Mouse (Mus musculus) layer of hippocampus, postnatal 14 days (tissue): ENCODE data around the gene Izumo4. TPM values are rescaled to one million over a fixed set of nuclear protein-coding genes. Genes with fewer than 3 reads are reported as not detected.

Experiments
- DNase-seq, 2 experiments: peaks; one replicate each; pipeline ENCODE4 v3.0.0; 2021 to 2022; ENCODE audit warnings: low spot score in 2 of 2, mixed read lengths in 1 of 2
- total RNA-seq, 2 experiments: library from RNA; stranded (reverse); gene quantifications; 2 replicates each; pipeline ENCODE4 v1.2.3; 2021

Gene Izumo4
- total RNA-seq, 2 experiments from 2014 or later = 44.8 to 54.7 TPM

DNA sequence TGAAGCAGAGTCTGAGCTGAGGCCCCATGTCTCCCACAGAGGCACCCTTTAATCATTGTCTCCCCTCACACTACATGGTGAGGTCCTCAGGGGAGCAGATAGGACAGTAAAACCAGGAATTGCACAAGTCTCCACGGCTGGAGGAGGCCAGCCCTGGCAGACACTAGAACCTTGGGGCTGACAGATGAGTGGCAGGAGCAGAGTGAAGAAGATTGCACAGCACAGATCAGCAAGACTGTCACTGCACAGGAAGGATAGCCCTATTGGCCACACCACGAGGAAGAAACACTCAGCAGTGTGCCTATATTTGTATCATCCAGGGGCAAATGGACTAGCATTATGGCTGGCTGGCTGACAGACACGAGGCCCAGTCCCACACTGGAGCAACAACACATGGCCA is 8.8 kb downstream of the Izumo4 start:
- DNase-seq = no peak

DNA sequence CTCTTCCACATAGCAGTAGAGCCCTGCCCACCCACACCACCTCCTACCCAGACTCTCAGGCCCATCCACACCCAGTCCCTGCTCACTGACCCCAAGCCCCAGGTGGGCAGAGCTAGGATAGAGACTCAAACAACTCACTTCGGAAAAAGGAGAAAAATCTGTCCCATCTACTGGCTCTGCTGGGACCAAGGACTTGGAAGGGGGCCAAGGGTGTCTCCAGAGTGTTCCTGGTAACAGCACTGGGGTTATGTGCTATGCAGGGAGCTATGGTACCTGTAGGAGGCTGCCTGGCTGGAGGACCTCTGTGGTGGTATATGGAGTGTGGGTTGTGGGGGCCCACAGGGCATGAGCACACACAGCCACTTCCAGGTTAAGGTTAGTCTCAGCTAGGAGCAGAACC is 15.3 kb downstream of the Izumo4 start:
- DNase-seq = no peak

DNA sequence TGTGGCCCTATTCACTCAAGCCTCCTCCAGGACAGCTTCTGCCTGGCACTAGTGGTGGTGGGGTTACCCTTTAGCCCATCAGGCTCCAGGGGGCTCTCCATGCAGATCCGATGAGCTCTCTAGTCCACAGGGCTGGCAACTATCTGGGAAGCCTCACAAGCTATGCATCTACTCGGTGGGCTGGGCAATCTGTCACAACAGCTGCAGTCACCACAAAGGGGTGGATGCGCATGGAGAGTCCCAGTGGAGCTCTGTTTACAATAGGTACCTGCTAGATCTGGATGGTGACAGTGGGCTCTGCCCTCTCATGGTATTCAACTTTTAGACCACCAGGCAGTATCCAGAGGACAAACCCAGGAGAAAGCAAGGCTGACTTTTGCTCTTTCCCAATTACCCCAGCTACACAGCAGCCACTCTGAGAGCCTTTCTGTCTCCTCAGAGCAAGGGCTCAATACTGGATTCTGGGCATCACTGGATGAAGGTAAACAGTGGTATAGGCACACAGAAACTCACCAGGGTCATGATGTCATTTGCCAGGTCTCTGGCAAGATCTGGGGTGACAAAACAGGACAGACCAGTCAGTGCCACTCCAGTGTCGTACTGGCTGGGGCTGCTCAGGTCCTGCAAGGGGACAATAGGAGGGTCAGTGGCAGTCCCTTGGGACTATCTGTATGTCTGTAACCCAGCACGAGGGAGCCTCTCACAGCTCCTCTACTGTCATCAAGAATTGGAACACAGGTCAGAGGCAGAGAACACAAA is 25.6 kb downstream of the Izumo4 start:
- no peak for DNase-seq

DNA sequence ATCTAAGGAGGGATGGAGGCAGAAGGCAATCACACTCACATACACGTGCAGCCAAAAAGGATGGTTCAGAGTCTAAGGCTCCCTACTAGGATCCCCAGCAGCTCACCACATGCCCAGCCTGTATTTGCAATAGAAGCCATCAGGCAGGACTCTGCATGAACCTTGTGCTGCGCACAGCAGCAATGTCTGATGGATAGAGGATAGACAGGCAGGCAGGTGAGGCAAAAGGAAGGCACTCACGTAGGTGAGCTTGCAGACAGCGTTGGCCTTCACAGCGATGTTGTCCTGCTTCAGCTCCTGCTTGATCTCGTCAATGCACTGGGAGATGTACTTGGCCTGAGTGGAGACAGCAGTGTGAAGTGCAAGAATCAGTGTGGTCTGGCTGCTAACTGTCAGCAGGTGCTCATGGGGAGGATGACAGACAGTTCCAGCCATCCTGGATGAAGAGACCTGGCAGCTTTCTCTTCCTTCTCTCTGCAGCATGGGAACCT is 30.7 kb downstream of the Izumo4 start:
- no peak for DNase-seq

DNA sequence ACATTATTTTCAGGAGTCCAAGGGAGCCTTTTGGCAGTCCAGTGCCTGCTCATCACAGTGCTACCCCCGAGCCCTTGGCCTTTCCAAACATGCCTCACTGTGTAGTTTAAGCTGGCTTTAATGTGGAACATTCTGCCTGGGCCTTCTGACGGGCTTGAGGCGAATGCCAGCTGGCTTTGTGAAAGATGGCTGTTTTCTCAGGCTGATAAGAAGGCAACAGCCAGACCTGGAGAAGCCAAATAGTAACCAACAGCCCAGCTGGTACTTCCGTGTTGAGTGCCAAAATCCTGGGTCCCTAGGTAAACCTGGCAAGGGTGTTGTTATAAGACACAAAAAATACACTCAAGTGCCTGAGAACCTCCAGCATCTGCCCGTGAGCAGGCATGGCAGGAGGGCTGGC is 34.7 kb downstream of the Izumo4 start:
- no peak for DNase-seq

DNA sequence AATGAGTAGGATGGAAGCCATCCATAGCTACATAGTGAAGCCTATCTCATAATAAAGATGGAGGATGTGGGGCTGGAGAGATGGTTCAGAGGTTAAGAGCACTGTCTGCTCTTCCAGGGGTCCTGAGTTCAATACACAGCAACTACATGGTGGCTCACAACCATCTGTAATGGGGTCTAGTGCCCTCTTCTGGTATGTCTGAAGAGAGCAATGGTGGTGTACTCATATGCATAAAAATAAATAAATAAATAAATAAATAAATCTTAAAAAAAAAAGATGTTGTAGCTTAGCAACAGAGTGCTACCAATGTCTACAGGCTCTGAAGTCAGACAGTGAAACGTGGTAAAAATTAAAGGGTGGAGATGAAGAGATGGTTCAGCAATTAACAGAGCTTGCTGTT is 36.7 kb downstream of the Izumo4 start:
- DNase-seq = no peak

DNA sequence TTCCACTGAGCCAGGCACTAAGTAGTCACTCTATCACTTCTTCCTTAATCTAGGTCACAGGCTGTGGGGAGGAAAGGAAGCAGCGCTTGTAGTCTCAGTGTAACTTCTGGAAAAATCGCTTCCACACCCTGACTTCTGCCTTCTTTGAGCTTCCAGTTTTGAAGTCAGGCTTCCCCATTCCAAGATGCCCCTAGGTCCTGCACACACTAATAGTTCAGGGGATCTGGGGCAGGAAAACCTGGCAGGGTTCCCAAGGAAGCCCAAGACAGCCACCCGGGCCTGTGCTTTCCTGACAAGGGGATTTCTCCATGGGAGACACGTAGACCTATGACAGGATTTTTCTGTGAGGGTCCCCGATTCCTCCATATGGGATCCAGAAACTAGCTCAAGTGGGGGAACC is 39.2 kb downstream of the Izumo4 start:
- DNase-seq = peak; percentile 12 to 33

DNA sequence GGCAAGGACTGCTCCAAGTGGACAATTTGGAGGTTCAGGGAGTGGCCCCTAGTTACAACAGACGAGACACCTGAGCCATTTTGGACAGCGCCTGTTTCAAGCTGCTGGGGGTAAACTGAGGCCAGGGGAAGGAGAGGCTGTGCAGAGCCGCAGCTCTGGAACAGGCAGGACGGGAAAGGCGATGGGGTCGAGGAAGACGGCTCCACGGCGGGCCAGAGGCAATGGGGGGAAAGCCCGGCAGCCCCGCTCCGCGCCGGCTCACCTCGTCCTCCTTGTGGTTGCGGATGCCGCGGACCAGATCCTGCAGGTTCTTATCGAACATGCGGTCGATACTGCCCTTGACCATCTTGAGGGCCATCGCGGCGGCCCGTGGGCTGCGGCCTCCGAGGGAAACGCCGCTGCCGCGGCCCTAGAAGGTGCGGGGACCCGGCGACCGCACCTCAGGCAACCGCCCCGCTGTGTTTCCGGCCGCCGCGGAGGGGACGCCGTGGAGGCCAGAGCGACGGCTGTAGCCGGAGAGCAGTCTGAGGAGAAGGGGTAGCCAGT is 39.7 kb downstream of the Izumo4 start:
- no peak for DNase-seq

DNA sequence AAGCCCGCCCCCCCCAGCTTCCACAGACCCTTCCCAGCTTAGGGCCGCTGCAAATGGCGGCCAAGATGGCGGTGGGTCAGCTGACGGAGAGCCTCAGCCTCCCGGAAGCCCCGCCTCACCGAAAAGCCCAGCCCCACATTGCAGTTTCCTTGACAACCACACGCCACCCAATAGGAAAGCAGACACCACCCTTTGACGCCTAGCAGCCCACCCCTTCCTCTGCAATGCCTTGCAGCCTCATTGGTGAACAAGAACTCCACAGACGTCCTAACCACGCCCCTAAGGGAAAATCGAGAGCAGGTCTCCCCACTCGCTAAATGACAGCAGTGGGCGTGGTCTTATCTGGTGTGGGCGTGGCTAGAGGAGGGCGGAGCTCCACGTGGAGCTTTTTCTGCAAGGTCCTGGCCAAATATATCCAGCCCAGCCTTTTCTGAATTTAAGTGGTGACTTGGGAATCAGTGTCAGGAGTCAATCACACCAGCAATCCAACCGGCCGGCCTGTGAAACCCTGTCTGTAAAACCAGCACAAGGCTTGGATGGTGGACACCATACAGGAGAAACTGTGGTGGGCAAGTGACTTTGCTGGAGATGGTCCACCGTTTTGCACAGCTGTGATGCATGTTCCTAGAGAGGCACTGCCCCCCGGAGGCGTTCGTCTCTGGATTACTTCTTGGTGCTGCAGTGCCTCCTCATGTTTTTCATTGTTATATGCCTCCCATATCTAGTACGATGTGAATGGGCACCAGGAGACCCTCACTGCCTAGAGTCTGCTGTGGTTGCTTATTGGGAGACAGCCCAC is 40.4 kb downstream of the Izumo4 start, which contains the start of gene Ap3d1:
TSS of gene Ap3d1 (minus strand) at position 85 of the 799 bp plus-strand sequence.
- DNase-seq = peak; percentile 94 to 99

DNA sequence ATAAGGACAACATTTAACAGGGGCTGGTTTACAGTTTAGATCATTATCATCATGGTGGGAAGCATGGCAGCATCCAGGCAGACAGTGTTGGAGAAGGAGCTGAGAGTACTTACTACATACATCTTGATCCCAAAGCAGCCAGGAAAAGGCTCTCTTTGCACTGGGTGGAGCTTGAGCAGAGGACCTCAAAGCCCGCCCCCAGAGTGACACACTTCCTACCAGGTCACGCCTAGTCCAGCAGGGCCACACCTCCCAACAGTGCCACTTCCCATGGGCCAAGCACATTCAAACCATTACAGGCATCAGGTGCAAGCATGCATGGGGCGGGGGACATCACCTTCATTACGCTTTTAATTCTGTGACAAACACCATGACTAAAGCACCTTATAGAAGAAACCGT is 42.3 kb downstream of the Izumo4 start:
- DNase-seq = no peak

DNA sequence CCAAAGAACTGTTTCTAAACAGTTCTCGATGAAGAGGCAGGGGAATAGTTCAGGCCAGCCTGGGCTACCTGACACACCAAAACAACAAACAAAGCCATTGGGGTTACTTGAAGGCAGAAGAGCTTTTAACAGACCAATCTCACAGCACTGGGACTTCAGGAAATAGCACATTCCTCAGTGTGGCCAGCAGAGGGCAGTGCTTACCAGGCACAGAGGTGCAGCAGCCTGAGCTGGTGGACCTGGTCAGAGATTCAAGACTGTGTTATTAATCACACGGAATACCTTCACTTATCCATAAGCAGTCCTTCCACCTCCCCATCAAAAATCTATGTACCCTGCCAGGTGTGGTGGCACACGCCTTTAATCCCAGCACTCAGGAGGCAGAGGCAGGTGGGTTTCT is 45.4 kb downstream of the Izumo4 start:
- DNase-seq = peak; percentile 70 to 76

DNA sequence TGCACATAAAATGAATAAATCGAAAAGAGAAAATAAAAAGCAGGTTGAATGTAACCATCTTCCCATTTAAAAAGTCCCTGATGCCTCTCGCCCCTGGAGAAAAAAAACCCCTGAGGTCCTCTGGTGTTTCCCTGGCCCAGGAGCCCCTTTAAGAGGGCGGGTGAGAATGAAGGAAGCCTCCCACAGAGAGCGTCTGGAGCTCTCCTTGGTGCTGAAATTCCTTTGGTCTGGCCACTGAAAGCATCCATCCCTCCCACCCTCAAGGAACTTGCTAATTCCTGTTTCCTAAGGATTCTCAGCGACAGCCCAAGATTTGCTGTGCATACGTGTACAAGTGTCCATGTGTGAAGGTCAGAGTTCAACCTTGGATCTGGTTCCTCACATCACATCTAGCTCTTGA is 46.6 kb downstream of the Izumo4 start:
- DNase-seq = no peak

DNA sequence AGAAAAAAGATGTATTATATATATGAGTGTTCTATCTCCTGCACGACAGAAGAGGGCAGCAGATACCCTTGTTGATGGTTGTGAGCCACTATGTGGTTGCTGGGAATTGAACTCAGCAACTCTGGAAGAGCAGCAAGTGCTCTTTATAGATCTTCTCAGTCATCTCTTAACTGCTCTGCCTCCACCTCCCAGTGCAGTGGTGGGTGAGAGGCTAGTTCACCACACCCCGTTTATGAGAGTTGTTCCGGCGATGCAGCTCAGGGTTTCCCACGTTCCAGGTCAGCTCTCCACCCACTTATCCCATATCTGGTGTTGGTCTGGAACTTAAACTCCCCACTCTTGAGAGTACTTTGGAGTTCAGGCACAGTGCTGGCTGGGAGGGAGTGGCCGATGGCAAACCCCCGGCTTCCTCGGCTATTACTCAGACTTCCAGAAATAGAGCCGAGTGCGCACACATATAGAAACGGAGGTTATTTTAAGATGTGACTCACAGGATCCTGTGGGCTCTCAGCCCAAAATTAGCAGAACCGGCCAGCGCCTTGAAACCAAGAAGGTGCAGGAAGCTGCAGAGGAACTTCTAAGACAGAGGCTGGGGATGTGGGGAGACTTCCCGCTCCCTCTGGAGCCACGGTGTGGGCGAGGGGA is 49.3 kb downstream of the Izumo4 start:
- DNase-seq = no peak

DNA sequence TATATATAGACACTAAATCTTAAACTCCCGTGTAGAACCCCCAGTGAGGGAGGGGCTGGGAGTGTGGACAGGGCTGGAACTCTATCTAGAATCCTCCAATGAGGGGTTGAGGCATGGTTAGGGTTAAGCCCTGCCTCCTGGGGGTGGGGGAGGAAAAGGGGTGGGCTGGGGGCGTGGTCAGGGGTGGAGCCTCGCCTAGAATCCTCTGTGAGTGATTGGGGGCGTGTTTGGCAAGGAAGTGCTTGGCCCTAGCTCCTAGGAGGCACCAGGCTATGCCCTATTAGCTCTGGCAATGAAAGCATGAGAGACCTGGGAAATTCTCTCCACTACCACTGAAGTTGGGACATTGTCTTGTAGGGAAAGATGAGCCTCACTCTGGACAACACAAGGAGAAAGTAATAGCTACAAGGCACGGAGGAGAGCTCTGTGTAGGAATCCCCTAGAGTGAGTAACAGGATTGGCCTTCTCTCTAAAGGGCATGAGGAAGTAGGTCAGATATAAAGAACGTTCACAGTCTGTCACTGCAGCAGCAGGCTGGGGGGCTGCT is 50.2 kb downstream of the Izumo4 start:
- peak; percentile 26 to 61 for DNase-seq

DNA sequence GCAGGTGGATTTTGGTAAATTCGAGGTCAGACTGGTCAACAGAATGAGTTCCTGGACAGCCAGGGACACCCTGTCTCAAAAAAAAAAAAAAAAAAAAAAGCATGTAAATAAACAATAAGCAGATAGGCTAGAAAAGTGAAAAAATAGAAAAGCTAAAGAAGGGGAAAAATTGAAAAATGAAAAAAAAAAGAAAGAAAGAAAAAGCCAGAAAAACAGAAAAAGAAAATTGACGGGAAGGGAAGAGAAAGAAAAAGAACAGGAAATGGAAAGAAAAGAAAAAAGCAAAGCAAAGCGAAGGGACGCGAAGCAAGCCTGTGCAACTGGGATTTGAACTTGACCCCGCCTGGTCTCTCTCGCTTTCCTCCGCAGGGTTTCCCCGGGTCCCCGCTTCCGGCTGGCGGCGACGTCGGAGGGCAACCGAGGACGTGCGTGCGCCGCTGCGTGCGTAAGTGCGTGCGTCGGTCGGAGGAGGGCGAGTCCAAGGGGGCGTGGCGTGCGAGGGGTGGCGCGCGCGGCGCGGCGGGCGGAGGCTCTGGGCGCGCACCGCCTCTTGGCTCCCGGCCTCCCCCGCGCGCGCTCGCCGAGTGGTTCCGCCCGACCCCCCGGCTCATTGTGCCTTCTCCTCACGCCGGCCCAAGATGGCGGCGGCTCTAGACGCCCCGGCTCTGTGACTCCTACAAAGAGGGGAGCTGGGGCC is 52.8 kb downstream of the Izumo4 start, which contains the start of gene Dot1l:
TSS of gene Dot1l (plus strand) at position 613 of the 697 bp plus-strand sequence.
- DNase-seq = peak; percentile 96 to 98

Other genes starting within 250 kb of the Izumo4 start
- gene Onecut3, start 207.3 kb upstream of the Izumo4 start, total RNA-seq = not detected
- under 1 TPM; 0.21 TPM for gene Atp8b3, start 163.1 kb upstream of the Izumo4 start, total RNA-seq
- 10 to 100 TPM; 47.0 to 50.5 TPM for gene Rexo1, start 140.6 kb upstream of the Izumo4 start, total RNA-seq
- 10 to 100 TPM; 40.1 to 44.3 TPM for gene Klf16, start 124.9 kb upstream of the Izumo4 start, total RNA-seq
- 100 to 1,000 TPM; 189 to 197 TPM for gene Abhd17a, start 111.8 kb upstream of the Izumo4 start, total RNA-seq
- gene Scamp4, start 99.3 kb upstream of the Izumo4 start, total RNA-seq = 10 to 100 TPM; 38.5 to 40.7 TPM
- 1 to 10 TPM; 2.3 to 2.8 TPM for gene Adat3, start 99.3 kb upstream of the Izumo4 start, total RNA-seq
- 1 to 10 TPM; 2.5 to 2.8 TPM for gene Gm49322, start 96.2 kb upstream of the Izumo4 start, total RNA-seq
- gene Csnk1g2, start 79.3 kb upstream of the Izumo4 start, total RNA-seq = 100 to 1,000 TPM; 176 to 180 TPM
- gene Btbd2, start 45.1 kb upstream of the Izumo4 start, total RNA-seq = 10 to 100 TPM; 90.2 to 94.4 TPM
- gene Mknk2, start 24.1 kb upstream of the Izumo4 start, total RNA-seq = 10 to 100 TPM; 50.5 to 51.5 TPM
- 10 to 100 TPM; 16.1 to 19.0 TPM for gene Mob3a, start 207 bp upstream of the Izumo4 start, total RNA-seq
- gene Ap3d1, start 40.1 kb downstream of the Izumo4 start, total RNA-seq = 100 to 1,000 TPM; 137 to 144 TPM
- 10 to 100 TPM; 60.6 to 62.2 TPM for gene Dot1l, start 53.0 kb downstream of the Izumo4 start, total RNA-seq
- gene Sf3a2, start 96.0 kb downstream of the Izumo4 start, total RNA-seq = 10 to 100 TPM; 41.0 to 45.9 TPM
- gene Plekhj1, start 96.4 kb downstream of the Izumo4 start, total RNA-seq = 10 to 100 TPM; 57.1 to 57.8 TPM
- gene Amh, start 103.1 kb downstream of the Izumo4 start, total RNA-seq = 1 to 10 TPM; 2.4 to 2.9 TPM
- 1 to 10 TPM; 2.1 to 2.6 TPM for gene Jsrp1, start 111.3 kb downstream of the Izumo4 start, total RNA-seq
- 100 to 1,000 TPM; 429 to 450 TPM for gene Oaz1, start 124.5 kb downstream of the Izumo4 start, total RNA-seq
- gene Lingo3, start 141.9 kb downstream of the Izumo4 start, total RNA-seq = 10 to 100 TPM; 32.6 to 35.5 TPM
- gene Lsm7, start 153.0 kb downstream of the Izumo4 start, total RNA-seq = 10 to 100 TPM; 47.7 to 50.5 TPM
- gene Sppl2b, start 153.1 kb downstream of the Izumo4 start, total RNA-seq = 10 to 100 TPM; 71.2 to 71.4 TPM
- under 1 TPM; 0.38 to 0.44 TPM for gene Tmprss9, start 169.7 kb downstream of the Izumo4 start, total RNA-seq
- 100 to 1,000 TPM; 161 to 172 TPM for gene Timm13, start 198.8 kb downstream of the Izumo4 start, total RNA-seq
- 10 to 100 TPM; 18.2 to 21.5 TPM for gene Lmnb2, start 216.1 kb downstream of the Izumo4 start, total RNA-seq
- gene Gadd45b, start 227.9 kb downstream of the Izumo4 start, total RNA-seq = 10 to 100 TPM; 14.0 to 17.6 TPM